Mouse (Mus musculus) megakaryocyte, embryonic 14.5 days (primary cell): ENCODE measurements around the gene Ppp6r2. TPM values are rescaled to one million over a fixed set of nuclear protein-coding genes. Genes with fewer than 3 reads are reported as not detected.
A peak's percentile ranks its signal among the peaks of the same experiment; 100 is the strongest.

Experiments used
- H3K27me3 ChIP-seq: replicated peaks from 2 replicates; pipeline ENCODE3; 2012; ENCODE audit warnings: inconsistent platforms
- H3K36me3 ChIP-seq: replicated peaks from 2 replicates; pipeline ENCODE3; 2012; ENCODE audit warnings: low read length, inconsistent platforms, mixed read lengths
- H3K4me1 ChIP-seq: 2 replicates; pipeline ENCODE4 v1.6.1; 2012; ENCODE audit warnings: inconsistent platforms
- H3K4me3 ChIP-seq: replicated peaks from 2 replicates; pipeline ENCODE3; 2012; ENCODE audit warnings: moderate library complexity, mild to moderate bottlenecking, inconsistent platforms
- H3K9me3 ChIP-seq: 2 replicates; pipeline ENCODE4 v1.6.1; 2012; ENCODE audit warnings: inconsistent platforms
- FLI1 ChIP-seq: IDR thresholded peaks from 2 replicates; pipeline ENCODE4 v1.6.1; 2012; ENCODE audit warnings: low read length, inconsistent platforms, mixed read lengths
- GATA1 ChIP-seq: IDR thresholded peaks from 3 replicates; pipeline ENCODE4 v1.6.1; 2012; ENCODE audit warnings: mixed read lengths, low read length, inconsistent platforms, borderline replicate concordance
- polyA plus RNA-seq: library from polyadenylated mRNA; stranded (reverse); fragments of >175 nt; gene quantifications from 2 replicates; pipeline ENCODE4 v1.2.3, GENCODE M21; 2012; ENCODE audit warnings: low replicate concordance; ENCODE audit not compliant: insufficient read depth

The Ppp6r2 gene
- polyA plus RNA-seq = 20.7 and 31.2 TPM in 2 replicates

DNA sequence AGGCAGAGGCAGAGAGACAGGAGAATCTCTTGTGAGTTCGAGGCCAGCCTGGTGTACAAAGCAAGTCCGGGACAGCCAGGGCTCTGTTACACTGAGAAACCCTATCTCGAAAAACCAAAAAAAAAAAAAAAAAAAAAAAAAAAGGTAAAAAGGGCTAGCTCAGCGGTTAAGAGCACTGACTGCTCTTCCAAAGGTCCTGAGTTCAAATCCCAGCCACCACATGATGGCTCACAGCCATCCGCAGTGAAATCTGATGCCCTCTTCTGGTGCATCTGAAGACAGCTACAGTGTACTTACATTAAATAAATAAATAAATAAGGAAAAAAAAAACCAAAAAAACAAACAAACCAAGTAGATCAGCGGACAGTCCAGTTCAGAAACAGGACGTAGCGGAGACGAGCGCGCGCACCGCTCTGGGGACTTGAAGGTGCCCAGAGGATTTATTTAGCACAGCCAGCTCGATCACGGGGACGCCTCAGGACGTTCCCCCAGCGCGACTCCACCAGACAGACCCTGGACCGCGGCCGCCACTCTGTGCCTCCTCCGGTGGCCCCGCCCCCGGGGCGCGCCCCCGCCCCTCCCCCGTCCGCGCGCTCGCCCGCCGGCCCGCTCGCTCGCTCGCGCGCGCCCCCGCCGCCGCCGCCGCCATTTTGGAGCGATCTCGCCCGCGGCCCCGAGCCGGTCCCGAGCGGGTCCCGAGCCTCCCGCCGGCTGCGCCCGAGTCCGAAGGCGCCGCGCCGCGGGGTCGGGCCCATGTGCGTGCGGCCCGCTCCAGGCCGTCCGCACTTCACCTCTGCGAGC, at the start of gene Ppp6r2:
TSS of gene Ppp6r2 (plus strand) at position 639 of the 801 bp plus-strand sequence.
- H3K27me3 ChIP-seq = no peaks in the 10 kb centered on the region
- no peaks in the 10 kb centered on the region for H3K9me3 ChIP-seq
- H3K4me1 ChIP-seq = peaks cover 43% of the 10 kb centered on the region
- no peak for TF ChIP-seq GATA1
- TF ChIP-seq FLI1 = no peak
- peak within 1 kb of the TSS; percentile 99 for H3K4me3 ChIP-seq
- peaks cover 9% of the 10 kb centered on the region for H3K36me3 ChIP-seq

DNA sequence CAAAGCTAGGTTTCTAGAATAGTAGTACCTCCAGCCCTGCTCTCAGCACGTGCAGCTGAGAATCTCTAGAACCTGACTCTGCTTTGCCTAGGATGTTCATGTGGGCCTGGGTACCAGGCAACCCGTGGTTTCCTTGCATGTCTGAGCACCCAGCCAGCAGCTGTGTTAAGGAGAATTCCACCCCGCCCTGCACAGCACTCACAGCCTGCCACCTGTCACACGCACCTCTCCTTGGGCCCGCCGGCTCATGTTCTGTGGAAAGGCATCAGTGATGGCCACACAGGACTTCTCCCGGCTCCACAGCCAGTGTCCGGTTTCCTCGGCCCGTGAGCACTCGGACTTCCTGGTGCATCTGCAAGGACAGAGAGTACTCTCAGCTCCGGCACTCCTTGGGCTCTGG, 45.9 kb upstream of the Ppp6r2 start:
- peaks cover 75% of the 10 kb centered on the region for H3K27me3 ChIP-seq
- peaks cover 91% of the 10 kb centered on the region for H3K36me3 ChIP-seq
- no peak overlapping the region for H3K4me3 ChIP-seq
- TF ChIP-seq GATA1 = no peak
- TF ChIP-seq FLI1 = no peak
- no peaks in the 10 kb centered on the region for H3K9me3 ChIP-seq
- peaks cover 16% of the 10 kb centered on the region for H3K4me1 ChIP-seq

DNA sequence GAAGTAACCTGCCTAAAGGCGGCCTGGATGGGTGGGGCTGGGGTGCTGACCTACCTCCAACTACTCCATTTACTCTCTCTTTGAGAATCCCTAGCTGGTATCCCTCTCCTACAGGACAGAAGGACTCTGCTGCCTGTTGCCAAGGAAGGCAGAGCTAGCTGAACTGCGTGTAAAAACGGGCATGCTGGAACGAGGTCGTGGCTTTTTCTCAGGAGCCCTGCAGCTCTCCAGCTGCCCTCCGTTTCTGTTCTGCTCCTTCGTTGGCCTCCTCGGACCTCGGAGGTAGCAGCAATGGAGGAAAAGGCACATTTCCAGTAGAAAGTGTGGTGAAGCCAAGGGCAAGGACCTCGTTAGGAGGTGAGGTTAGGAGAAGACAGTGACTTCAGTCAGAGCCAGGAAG, 42.4 kb upstream of the Ppp6r2 start:
- TF ChIP-seq FLI1 = no peak
- no peak for TF ChIP-seq GATA1
- no peaks in the 10 kb centered on the region for H3K9me3 ChIP-seq
- H3K4me3 ChIP-seq = no peak overlapping the region
- H3K36me3 ChIP-seq = peaks cover 59% of the 10 kb centered on the region
- peaks cover 38% of the 10 kb centered on the region for H3K4me1 ChIP-seq
- H3K27me3 ChIP-seq = peaks cover 84% of the 10 kb centered on the region

GRCm38 (mm10) chr15:89169431-89169830, 41.9 kb upstream of the Ppp6r2 start:
- H3K9me3 ChIP-seq = no peaks in the 10 kb centered on the region
- H3K27me3 ChIP-seq = peaks cover 84% of the 10 kb centered on the region
- H3K36me3 ChIP-seq = peaks cover 54% of the 10 kb centered on the region
- H3K4me1 ChIP-seq = peaks cover 43% of the 10 kb centered on the region
- TF ChIP-seq FLI1 (no peak), GATA1 (no peak)
- H3K4me3 ChIP-seq = no peak overlapping the region

GRCm38 (mm10) chr15:89170102-89170501, 41.3 kb upstream of the Ppp6r2 start:
- H3K27me3 ChIP-seq = peaks cover 86% of the 10 kb centered on the region
- no peak for TF ChIP-seq GATA1
- no peak for TF ChIP-seq FLI1
- peaks cover 47% of the 10 kb centered on the region for H3K36me3 ChIP-seq
- peaks cover 49% of the 10 kb centered on the region for H3K4me1 ChIP-seq
- H3K4me3 ChIP-seq = no peak overlapping the region
- H3K9me3 ChIP-seq = no peaks in the 10 kb centered on the region

- Histone ChIP-seq H3K4me3 (no peak overlapping the region), H3K36me3 (peaks cover 33% of the 10 kb centered on the region), H3K27me3 (peaks cover 88% of the 10 kb centered on the region), H3K4me1 (peaks cover 64% of the 10 kb centered on the region), H3K9me3 (no peaks in the 10 kb centered on the region)
- TF ChIP-seq GATA1 = no peak
- TF ChIP-seq FLI1 = no peak
Measured at GRCm38 (mm10) chr15:89171526-89172051, 39.8 kb upstream of the Ppp6r2 start.

DNA sequence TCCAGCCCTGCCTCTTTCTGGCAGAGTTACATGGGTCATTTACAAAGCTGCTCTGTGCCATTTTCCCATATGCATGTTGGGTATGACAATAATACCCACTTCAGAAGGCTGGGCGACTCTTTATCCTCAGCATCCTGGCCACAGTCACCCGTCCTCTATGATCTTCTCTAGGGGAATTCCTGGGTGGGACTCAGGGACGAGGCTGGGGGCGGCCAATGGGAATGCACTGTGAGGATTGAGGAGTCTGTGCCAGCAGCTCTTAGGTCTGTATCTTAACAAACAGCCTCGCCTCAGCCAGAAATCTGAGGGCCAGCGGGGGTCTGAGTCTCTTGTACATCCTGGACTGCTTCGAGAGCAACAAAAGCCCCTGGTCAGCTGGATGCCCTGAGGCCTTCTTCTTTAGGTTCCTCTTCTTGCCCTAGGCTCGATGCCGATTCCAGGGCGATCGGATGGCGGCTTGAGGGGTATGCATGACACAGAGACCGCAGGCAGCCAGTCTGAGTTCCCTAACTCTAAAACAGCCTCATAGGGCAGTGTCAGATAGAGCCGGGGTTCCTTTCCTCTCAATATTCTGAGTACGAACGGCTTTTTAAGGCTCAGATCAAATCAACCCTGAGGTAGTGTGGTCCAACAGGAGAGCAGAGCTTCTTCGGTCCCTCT, 38.9 kb upstream of the Ppp6r2 start:
- Histone ChIP-seq H3K27me3 (peaks cover 94% of the 10 kb centered on the region), H3K4me3 (peak overlapping the region; percentile 89), H3K36me3 (peaks cover 24% of the 10 kb centered on the region), H3K9me3 (no peaks in the 10 kb centered on the region), H3K4me1 (peaks cover 72% of the 10 kb centered on the region)
- TF ChIP-seq GATA1 = no peak
- TF ChIP-seq FLI1 = no peak

DNA sequence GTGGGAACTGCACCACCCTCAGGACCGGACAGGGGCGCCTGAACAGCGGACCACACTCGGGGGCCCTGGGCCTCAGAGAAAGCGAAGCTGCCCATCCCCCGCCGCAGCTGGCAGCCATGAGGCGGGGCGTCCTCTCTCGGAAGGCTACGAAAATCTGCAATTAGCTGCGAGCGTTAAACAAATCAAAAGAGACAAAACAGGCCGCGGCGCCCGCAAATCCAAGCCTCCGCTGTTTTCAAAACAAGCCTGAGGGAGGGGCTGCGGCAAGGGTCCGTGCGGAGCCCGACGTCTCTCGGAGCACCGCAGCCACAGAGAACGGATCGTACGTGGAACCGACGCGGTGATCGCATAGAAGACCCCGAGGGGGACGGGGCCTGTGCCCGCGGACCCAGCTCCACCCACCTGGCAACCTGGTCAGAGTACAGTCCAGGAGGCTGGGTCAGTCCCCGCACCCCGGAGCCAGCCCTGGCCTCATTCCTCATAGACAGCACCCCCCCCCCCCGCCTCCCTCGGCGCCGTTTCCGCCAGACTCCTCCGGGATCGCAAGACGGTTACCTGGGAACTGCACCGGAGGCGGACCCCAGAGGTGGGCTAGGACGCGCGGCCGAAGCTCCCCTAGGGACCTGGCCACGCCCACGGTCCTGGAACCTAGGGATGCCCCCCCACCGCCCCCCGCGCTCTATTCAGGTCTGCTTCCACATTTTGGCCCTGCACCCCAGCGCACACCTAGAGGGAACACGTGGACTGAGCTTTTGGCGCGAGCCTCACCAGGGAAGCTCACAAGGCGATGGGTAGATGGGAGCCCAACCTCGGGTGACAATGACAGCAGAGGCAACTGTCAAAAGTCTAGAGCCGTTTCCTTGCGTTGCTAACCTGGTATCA, 38.1 kb upstream of the Ppp6r2 start:
- Histone ChIP-seq H3K4me3 (peak overlapping the region; percentile 89), H3K27me3 (peaks cover 92% of the 10 kb centered on the region), H3K36me3 (peaks cover 16% of the 10 kb centered on the region), H3K9me3 (no peaks in the 10 kb centered on the region), H3K4me1 (peaks cover 81% of the 10 kb centered on the region)
- TF ChIP-seq GATA1 = no peak
- no peak for TF ChIP-seq FLI1

DNA sequence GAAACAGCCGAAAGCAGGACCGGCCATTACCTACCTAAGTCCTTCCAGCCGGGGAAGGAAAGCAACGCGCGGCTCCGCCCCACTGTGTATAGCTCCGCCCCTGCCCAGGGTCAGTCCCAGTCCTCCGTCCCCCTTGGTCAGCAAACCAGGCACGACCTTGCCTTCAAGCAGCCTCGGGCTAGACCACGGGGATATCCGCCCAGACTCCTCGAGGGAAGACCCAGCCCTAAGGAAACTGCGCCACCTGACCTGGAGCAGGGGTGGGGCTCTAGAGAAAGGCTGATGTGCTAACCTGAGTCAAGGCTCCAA, 37.5 kb upstream of the Ppp6r2 start:
- peaks cover 14% of the 10 kb centered on the region for H3K36me3 ChIP-seq
- TF ChIP-seq GATA1 (no peak), FLI1 (no peak)
- peak overlapping the region; percentile 89 for H3K4me3 ChIP-seq
- H3K4me1 ChIP-seq = peaks cover 87% of the 10 kb centered on the region
- peaks cover 96% of the 10 kb centered on the region for H3K27me3 ChIP-seq
- no peaks in the 10 kb centered on the region for H3K9me3 ChIP-seq
